Mouse (Mus musculus) telencephalon, adult 2 months (tissue): ENCODE measurements around the gene Dgkd.
"Not testable (repeated sequence)": the region's sequence is repeated elsewhere in the genome, so short reads cannot be mapped to it uniquely, and the experiment has no call there.

ENCODE experiments used
- DNase-seq: peaks from one replicate; pipeline ENCODE4 v3.0.0-alpha.2; 2011; ENCODE audit warnings: low read depth, low spot score

The Dgkd gene

DNA sequence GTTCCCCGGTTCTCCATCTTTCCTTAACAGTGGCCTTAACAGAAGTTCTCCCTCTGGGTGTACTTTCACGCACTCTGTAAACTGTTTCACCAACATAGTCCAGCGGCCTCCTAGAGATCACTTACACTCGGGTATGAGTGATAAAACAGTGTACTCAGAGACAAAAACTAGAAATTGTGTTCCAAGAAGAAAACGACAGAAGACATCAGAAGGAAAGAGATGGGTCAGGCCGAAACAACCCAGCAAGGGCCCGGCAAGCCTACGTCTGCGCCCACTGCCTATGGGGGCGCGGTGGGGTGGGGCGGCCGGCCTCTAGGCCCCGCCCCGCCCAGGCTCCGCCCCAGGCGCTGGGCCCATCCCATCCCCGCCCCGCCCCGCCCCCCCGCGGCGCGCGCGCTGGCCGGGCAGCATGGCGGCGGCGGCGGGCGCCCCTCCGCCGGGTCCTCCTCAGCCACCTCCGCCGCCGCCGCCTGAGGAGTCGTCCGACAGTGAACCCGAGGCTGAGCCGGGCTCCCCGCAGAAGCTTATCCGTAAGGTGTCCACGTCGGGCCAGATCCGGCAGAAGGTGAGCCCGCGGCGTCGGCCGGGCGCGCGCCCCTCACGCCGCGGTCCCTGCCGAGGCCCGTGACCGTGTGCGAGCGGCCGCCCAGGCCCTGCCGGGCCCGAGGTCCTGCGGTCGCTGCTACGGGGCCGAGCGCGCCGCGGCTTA lies at the start of gene Dgkd:
Gene Dgkd (plus strand): TSS at position 396 of the 709 bp plus-strand sequence.
- DNase-seq = no peak

DNA sequence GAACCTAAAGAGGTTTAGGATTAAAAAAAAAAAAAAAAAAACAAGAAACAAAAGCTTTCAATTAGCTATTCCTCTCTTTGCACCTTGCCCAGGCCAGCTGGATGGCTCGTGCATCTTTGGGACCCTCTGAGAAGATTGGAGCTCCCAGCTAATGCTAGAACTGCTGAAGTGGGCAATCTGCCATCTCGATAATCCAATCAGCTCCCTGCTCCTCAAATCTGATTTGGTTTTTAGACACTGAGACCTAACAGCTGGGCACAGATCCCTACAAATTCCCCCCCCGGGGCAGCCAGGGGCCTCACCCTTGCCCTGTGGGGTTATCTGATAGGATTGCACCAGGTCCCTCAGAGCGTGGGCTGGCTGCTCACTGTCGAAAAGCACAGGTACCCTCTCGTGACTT lies 49.5 kb upstream of the Dgkd start, which contains the start of gene Sag:
Gene Sag (plus strand): TSS at position 105 of the 400 bp plus-strand sequence.
- no peak for DNase-seq

DNA sequence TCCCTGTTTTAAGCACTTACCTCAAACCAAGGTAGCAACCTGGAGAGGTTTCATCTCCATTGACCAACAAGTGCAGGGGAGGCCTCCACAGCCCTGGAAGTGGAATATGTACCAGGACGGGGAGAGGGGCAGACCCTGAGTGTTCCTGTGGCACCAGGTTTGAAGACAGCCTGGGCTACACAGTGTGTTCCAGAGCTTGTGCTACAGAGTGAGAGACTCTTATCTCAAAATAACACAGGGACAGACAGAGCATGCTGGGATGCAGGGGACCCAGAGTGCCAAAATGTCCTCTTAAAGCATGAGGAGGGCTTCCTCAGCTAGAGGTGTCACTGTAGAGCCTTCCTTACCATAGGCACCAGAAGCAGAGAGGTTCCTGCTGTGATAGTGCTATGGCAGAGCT lies 45.3 kb upstream of the Dgkd start:
- DNase-seq = no peak

DNA sequence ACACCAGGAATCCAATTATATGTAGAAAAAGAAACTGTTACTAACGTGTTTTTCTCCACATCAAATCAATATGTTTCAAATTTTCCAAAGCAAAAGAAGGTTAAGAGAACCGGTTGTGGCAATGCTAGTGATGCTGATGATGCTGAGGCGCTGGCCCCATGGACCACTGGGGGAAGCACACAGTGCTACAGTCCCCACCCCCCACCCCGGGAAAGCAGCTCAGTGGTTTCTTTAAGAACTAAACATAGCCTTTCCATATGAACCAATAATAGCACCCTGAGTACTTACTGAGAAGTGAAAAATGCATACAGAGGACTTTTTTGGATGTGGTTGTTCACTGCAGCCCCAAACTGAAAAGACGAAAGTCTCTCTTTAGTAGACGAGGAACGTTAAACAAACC lies 41.7 kb upstream of the Dgkd start:
- DNase-seq = no peak

DNA sequence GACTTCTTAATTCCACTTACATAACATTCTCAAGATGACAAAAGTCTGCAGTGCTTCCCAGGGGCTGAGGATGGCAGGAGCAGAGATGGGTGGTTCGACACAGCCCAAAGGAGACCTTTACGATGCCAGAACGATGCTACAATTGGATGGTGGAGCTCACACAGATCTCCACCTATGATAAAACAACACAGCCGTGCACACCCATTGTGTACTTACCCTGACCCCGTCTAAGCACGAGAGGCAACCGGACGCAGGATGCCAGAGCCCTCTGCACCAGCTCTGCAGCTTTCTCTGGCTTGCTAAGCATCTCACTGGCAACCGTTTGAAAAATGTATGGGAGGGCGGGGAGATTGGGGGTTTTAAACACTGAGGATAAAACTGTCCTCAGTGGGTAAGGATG lies 41.0 kb upstream of the Dgkd start:
- DNase-seq = no peak

DNA sequence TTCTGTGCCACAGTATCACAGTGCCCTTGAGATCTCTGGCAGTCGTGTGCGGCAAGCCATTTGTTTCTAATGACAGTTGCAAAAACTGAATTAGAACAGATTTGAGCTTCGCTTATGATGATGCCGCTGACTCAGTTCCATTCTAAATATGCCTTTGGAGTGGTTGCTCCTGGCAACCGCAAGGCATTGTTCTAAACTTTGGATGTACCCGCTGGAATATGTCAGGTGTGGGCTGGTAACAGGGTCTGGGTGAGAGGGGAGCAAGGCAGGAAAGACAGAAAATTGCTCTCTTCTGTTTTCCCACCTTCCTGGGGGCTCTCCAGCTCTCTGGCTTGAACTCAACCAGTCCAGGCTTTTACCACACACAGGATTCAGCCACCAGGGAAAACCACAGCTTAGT lies 39.9 kb upstream of the Dgkd start:
- peak; percentile 85 for DNase-seq

DNA sequence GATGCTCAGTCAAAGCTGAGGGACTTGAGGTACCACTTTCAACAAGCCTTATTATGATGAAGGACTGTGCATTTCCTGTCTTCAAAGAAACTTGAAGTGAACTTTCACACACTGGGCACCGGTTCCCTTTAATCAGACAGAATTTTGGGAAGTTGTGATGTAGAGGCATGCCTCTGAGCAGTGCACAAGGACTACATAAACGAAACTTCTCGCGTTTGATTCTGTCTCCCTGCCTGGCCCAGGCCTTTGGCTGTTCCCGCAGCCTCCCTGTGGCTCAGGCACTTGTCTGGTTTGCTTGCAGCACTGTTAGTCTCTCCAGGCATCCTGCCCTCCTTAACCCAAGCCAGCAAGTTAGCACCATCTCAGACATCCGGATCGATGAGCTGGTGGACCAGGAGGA lies 39.4 kb upstream of the Dgkd start:
- no peak for DNase-seq

DNA sequence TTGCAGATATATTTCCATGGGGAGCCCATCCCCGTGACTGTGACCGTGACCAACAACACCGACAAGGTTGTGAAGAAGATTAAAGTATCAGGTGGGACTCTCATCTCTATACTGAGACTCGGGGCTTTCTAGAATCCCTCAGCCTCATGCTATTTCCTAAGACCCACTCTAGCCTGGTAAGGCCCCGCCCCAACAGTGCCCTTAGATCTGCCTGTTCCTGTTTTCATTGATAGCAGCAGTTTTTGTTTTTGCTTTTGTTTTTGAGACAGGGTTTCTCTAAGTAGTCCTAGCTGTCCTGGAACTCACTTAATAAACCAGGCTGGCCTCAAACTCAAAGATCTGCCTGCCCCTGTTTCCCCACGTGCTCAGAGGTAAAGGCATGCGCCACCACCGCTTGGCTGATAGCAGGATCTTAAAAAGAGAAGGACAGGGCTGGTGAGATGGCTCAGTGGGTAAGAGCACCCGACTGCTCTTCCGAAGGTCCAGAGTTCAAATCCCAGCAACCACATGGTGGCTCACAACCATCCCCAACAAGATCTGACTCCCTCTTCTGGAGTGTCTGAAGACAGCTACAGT lies 28.6 kb upstream of the Dgkd start:
- DNase-seq = no peak

DNA sequence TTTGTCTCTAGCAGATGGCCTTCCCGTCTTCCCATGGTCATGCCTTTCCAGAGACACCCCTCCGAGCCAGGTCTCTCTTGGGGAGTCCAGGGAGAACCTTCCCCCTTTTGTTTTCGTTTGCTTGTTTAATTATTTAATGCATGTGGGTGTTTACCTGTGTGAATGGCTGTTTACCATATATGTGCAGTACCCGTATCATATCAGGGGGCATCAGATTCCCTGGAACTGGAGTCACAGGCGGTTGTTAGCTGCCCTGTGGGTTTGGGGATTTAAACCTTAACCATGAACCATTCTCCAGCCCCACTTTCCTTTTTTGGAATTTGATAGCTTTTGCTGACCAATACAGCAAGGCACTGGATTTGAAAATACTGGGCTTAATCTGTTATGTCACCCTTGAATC lies 27.8 kb upstream of the Dgkd start:
- no peak for DNase-seq

DNA sequence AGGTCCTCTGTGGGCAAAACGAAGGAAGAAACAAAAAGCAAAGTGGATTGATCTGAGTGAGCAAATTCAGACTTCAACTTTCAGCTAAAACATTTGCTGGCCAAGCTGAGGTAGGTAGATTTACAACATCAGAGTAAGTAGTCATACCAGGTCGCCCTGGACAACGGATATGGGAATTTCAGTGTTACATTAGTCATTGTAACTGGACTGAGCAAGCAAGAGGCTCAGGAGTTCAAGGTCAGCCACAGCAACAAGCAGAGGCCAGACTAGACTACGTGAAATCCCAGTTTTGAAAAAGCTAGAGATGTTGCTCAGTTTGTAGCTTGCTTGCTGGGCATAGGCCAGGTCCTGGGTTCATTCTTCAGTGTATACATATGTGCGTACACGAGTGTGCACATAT lies 27.1 kb upstream of the Dgkd start:
- no peak for DNase-seq

DNA sequence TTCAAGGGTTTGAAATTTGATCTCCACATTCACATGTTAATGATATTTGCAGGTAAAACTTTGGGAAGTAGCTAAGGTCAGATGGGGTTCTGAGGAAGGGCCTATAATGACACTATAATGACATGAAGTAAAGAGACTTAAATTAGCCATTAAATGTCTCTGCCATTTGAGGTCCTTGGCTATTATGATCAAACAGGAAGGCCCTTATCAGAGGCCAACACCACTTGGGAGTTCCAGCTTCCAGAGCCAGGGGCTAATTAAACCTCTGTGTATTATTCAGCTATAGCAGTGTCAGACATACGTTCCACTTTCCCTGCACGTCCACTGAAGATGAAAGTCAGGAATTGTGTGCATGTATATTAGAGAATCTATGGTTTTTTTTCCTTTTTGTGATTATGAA lies 26.6 kb upstream of the Dgkd start:
- no peak for DNase-seq

DNA sequence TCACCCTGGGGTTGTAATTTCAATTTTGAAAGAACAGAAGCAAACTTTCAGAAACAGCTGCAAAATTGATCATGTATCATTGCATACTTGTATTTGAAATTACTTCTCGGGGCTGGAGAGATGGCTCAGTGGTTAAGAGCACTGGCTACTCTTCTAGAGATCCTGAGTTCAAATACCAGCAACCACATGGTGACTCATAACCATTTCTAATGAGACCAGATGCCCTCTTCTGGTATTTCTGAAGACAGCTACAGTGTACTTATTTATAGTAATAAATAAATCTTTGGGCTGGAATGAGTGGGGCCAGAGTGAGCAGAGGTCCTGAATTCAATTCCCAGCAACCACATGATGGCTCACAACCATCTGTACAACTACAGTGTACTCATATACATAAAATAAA lies 25.6 kb upstream of the Dgkd start:
- DNase-seq = not testable (repeated sequence)

DNA sequence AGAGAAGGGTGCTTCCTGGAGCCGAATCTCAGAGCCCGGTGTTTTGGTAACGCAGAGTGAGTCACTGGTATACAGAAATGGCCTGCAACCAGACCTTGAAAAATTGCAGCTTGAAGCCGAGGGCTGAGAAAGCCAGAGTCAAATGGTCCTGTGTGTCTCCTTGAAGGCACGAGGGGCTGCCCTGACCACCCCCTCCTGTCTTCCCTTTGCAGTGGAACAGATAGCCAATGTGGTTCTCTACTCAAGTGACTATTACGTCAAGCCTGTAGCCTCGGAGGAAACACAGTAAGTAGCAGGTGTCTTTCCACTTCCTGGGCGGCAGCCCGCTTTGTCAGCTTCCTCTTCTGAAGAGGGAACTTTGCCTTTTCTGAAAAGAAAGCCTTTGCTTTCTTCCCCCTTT lies 24.9 kb upstream of the Dgkd start:
- no peak for DNase-seq

DNA sequence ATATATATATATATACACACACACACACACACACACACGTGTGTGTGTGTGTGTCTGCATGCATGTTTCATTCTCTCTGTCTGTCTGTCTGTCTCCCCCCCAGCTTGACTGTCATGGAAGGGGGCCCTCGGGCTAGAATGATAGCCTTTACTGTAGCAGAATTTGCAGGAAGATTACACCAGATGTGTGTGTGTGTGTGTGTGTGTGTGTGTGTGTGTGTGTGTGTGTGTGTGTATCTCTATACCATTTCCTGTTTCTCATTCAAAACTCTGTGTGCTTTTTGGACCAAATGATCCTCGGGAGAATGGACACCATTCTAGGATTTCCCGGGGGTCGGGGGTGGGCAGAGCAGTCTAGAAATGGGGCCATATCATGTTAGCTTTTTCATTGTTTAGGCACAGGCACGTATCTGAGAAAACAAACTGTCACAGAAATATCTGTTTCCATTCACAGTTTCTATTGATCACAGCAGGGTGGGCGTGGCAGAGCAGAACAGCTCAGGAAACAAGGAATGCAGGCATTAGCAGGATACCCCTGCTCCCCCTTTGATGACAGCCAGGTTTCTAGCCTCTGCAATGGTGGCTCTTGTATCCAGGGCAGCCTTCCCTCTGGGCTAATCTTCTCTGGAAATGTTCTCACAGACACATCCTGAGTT lies 24.0 kb upstream of the Dgkd start:
- no peak for DNase-seq

DNA sequence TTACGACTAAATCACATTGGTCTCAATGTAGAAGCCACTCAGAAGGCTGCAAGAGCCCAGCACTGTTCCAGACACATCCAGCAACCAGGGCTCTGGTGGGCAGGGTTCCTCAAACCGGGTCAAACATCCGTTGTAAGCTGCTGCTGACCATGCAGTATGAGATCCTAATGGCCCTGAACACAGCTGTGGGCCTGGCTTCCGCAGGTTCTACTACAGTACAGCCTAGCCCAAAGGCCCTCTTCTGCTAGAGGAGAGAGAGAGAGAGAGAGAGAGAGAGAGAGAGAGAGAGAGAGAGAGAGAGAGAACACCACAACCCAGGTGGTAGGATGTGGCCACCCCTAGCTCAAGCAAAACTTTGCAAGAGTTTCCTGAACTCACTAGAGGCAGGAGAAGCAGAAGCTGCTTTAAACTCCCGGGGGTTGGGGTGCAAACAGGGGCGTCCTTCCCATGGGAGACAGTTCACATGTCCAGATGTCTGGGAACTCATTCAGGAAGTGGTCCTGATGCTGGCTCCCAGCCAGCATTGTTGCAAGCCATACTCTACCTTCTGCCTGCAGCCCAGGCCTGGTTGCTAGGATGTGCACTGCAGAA lies 23.4 kb upstream of the Dgkd start:
- DNase-seq = no peak

DNA sequence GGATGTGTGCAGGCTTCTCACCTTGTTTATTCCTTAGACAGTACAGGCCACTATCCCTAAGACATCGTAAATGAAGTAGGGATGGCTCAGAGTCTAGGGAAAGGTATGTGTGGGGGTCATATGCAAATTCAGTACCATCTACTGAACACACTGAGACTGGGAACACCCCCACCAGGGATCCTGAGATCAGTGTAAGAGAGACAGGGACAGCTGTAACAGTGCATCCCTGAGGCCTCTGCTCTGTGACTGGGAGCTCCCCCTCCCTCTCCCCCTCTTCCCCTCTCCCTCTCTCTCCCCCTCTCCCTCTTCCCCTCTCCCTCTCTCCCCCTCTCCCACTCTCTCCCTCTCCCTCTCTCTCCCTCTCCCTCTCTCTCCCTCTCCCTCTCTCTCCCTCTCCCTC lies 16.6 kb upstream of the Dgkd start:
- DNase-seq = no peak

DNA sequence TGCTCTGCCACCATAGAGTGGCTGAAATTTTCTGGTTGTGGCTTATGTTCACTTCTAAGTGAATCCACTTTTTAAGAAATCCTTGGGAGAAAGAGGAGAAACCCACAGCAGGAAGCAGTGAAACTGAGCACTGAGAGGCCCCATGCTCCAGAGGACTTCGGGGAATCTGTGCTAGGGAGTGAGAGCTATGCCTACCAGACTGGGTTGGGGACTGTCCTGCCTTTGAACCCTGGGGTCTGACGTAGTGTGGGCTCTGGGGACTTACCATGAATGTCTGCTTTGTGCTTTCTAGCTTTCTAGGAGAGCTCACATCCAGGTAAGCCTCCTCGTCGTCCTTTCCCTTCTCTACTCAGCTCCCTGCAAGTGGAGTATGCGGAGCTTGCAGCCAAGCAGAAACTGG lies 16.1 kb upstream of the Dgkd start:
- no peak for DNase-seq

DNA sequence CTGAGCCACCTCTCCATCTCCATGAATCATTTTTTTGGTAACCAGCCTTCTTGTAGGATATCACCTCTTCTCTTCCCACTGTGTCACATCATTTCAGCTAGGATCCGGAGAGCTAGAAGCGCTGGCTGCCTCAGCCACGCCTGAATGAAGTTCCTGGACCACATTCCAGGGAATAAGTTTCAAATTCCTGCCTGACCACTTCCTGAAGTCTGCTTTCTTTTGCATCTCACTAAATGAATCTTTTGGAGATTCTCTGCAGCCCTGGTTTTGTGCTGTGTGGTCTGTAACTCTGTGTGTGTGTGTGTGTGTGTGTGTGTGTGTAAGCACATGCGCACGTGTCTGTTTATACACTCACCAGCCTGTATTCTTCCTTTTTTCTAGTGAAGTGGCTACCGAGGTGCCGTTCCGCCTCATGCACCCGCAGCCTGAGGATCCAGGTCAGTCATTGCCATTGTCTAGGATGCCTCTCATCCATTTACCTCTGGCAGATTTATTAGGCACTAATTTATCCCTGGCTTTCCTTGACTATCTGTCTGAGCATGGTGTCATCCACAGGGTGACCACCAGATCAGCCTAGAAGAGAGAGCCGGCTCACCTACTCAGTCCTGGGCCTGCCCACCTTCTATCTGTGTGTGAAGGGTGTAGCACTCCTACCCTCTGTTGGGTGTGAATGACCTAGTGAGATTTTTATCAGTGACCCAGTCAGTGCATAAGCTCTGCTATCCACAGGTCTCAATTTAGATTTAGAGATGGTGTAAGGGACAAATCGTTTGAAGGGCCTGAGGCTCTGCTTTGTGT lies 12.5 kb upstream of the Dgkd start:
- no peak for DNase-seq

DNA sequence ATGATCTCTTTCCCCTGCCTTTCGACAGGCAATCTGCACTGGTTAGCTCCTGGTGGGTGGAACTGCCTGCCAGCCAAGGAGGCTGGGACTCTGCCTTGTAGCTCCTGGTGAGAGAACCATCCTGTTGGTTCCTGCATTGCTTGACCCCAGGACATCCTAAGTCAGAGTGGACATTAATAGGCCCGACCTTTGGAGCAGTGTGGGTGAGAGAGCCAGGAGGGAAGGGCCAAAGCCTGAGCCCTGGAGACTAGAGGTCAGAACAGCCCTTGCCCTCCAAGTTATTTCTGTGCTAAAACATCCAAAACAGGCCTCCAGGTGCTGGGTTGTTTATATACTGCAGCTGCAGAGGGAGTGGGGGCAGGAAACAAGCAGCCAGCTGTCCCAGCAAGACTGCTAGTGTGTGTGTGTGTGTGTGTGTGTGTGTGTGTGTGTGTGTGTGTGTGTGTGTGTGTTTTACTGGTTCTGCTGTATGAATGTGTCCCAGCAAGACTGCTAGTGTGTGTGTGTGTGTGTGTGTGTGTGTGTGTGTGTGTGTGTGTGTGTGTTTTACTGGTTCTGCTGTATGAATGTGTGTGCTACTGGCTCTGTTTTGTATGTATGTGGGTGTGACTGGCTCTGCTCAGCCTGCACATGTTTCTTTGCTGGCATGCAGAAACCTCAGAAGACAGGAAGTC lies 6.1 kb upstream of the Dgkd start:
- no peak for DNase-seq

DNA sequence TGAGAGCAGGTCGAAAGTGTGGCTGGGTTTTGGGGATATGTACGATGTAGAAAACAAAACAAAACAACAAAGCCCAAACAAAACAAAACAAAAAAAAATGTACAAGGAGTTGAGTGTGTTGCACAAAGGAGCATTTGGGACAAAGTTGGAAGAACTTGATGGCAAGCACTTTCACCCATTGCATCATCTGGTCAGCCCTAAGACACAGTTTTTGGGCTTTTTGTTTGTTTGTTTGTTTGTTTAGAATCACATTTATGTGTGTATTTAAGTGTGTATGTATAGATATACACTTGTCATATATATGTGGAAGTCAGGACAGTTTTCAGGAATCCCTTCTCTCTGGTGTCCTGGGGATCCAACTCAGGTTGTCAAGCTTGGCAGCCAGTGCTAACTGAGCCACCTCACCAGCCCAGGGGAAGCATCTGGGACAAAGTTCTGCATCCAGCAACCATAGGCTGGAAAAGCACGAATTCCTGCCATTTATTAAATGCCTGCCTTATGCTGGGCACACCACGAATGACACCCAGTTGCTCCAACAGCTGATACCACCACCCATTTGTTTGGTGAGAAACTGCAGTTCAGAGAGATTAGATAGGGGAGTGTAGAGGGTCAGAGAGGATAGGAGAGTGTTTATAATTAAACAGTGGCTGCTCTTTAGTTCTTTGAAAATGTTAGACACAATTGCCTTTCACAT lies 5.5 kb upstream of the Dgkd start:
- DNase-seq = no peak
